Mouse (Mus musculus): ENCODE measurements around the gene Khdc1a.
"Not testable (repeated sequence)": the region's sequence is repeated elsewhere in the genome, so short reads cannot be mapped to it uniquely, and the experiment has no call there.

Gene Khdc1a
- long read RNA-seq, experiment 1, result 0 reads
- long read RNA-seq, experiment 2, result 0 reads

GRCm38 (mm10) chr1:21349341-21349740 is at the start of gene Khdc1a:
TSS of gene Khdc1a (plus strand) at chr1:21349641.
- intact Hi-C loops (cut with DNase I), result loop anchor here (10.0 kb wide), 1 partner anchor 185 kb away; no protein-coding TSS in a partner anchor

- intact Hi-C loops (cut with DNase I), result no loop called here
These were observed 49.6 kb upstream of the Khdc1a start for GRCm38 (mm10) chr1:21299826-21300225.

- intact Hi-C loops (cut with DNase I), result no loop called here
These were observed 47.8 kb upstream of the Khdc1a start for GRCm38 (mm10) chr1:21301686-21302085.

GRCm38 (mm10) chr1:21304174-21304573 is 45.3 kb upstream of the Khdc1a start:
- intact Hi-C loops (cut with DNase I), result no loop called here

GRCm38 (mm10) chr1:21304646-21305045 is 44.8 kb upstream of the Khdc1a start:
- intact Hi-C loops (cut with DNase I), result no loop called here

GRCm38 (mm10) chr1:21305443-21305842 is 44.0 kb upstream of the Khdc1a start:
- intact Hi-C loops (cut with DNase I), result no loop called here

GRCm38 (mm10) chr1:21314336-21314735 is 35.1 kb upstream of the Khdc1a start:
- intact Hi-C loops (cut with DNase I), result no loop called here

GRCm38 (mm10) chr1:21315756-21316155 is 33.7 kb upstream of the Khdc1a start:
- intact Hi-C loops (cut with DNase I), result no loop called here

- intact Hi-C loops (cut with DNase I), result no loop called here
These were observed 33.1 kb upstream of the Khdc1a start for GRCm38 (mm10) chr1:21316305-21316704.

- intact Hi-C loops (cut with DNase I), result no loop called here
These were observed 31.2 kb upstream of the Khdc1a start for GRCm38 (mm10) chr1:21318202-21318601.

GRCm38 (mm10) chr1:21320271-21320670 is 29.2 kb upstream of the Khdc1a start:
- intact Hi-C loops (cut with DNase I), result not testable (repeated sequence)

- intact Hi-C loops (cut with DNase I), result no loop called here
These were observed 27.8 kb upstream of the Khdc1a start for GRCm38 (mm10) chr1:21321656-21322055.

GRCm38 (mm10) chr1:21323996-21324574 is 25.4 kb upstream of the Khdc1a start:
- intact Hi-C loops (cut with DNase I), result no loop called here

- intact Hi-C loops (cut with DNase I), result no loop called here
These were observed 24.8 kb upstream of the Khdc1a start for GRCm38 (mm10) chr1:21324633-21325032.

GRCm38 (mm10) chr1:21326733-21327132 is 22.7 kb upstream of the Khdc1a start:
- intact Hi-C loops (cut with DNase I), result no loop called here

- intact Hi-C loops (cut with DNase I), result not testable (repeated sequence)
These were observed 18.3 kb upstream of the Khdc1a start for GRCm38 (mm10) chr1:21331161-21331560.

- intact Hi-C loops (cut with DNase I), result no loop called here
These were observed 16.0 kb upstream of the Khdc1a start for GRCm38 (mm10) chr1:21333222-21333973.

GRCm38 (mm10) chr1:21335836-21336235 is 13.6 kb upstream of the Khdc1a start:
- intact Hi-C loops (cut with DNase I), result no loop called here

GRCm38 (mm10) chr1:21340745-21341144 is 8.7 kb upstream of the Khdc1a start:
- intact Hi-C loops (cut with DNase I), result loop anchor here (5.0 to 10.0 kb wide), 2 partner anchors 68 to 176 kb away; no protein-coding TSS in a partner anchor

GRCm38 (mm10) chr1:21344253-21344652 is 5.2 kb upstream of the Khdc1a start:
- intact Hi-C loops (cut with DNase I), result loop anchor here (2.0 to 10.0 kb wide), 3 partner anchors 72 to 179 kb away; partner anchors contain the start of gene Tmem14a

GRCm38 (mm10) chr1:21344752-21345151 is 4.7 kb upstream of the Khdc1a start:
- intact Hi-C loops (cut with DNase I), result loop anchor here (2.0 to 10.0 kb wide), 3 partner anchors 72 to 180 kb away; partner anchors contain the start of gene Tmem14a

- intact Hi-C loops (cut with DNase I), result not testable (repeated sequence)
These were observed 18.6 kb downstream of the Khdc1a start, which contains the start of gene Khdc1c for GRCm38 (mm10) chr1:21368031-21368430. TSS of gene Khdc1c (plus strand) at chr1:21368331.

All from adrenal gland (tissue).